Mouse (Mus musculus) MEL (cell line): ENCODE data around the gene Cdk13. TPM values are rescaled to one million over a fixed set of nuclear protein-coding genes. Genes with fewer than 3 reads are reported as not detected.

Source experiments
- DNase-seq: peaks from one replicate; pipeline ENCODE4 v3.0.0; 2011; ENCODE audit warnings: low read depth, low spot score
- H3K27ac ChIP-seq: 2 replicates; pipeline ENCODE4 v1.5.1; 2012; ENCODE audit warnings: low read depth, mild to moderate bottlenecking, control low read depth, low read length, moderate library complexity; ENCODE audit not compliant: control insufficient read depth
- H3K27me3 ChIP-seq, 2 experiments: fragments of 150-350 bp in 1 of 2; sonication (generic) in 1 of 2; 2 replicates each; pipeline ENCODE4 v1.6.1; 2012; ENCODE audit warnings: low read length in 2 of 2, mild to moderate bottlenecking in 2 of 2, improper control_type of control experiment in 1 of 2, moderate library complexity in 1 of 2; ENCODE audit not compliant: insufficient read depth in 2 of 2, control insufficient read depth in 1 of 2
- H3K36me3 ChIP-seq, 2 experiments: 2 replicates each; pipeline ENCODE4 v1.6.1; 2012 to 2014; ENCODE audit warnings: low read length in 2 of 2, improper control_type of control experiment in 1 of 2, inconsistent platforms in 1 of 2, mild to moderate bottlenecking in 1 of 2; ENCODE audit not compliant: insufficient read depth in 2 of 2, control insufficient read depth in 1 of 2
- H3K4me1 ChIP-seq, 2 experiments: fragments of 150-350 bp in 1 of 2; sonication (generic) in 1 of 2; 2 replicates each; pipeline ENCODE4 v1.6.1; 2012; ENCODE audit warnings: low read length in 2 of 2, improper control_type of control experiment in 1 of 2, mild to moderate bottlenecking in 1 of 2; ENCODE audit not compliant: insufficient read depth in 2 of 2, control insufficient read depth in 1 of 2
- H3K4me3 ChIP-seq, 2 experiments: fragments of 150-350 bp in 1 of 2; sonication (generic) in 1 of 2; 2 replicates each; pipeline ENCODE4 v1.5.1; 2012; ENCODE audit warnings: low read depth in 2 of 2, low read length in 2 of 2, mild to moderate bottlenecking in 2 of 2, moderate library complexity in 2 of 2, control low read depth in 1 of 2, improper control_type of control experiment in 1 of 2; ENCODE audit not compliant: control insufficient read depth in 1 of 2, insufficient read depth in 1 of 2
- H3K79me2 ChIP-seq: 2 replicates; pipeline ENCODE4 v1.6.1; 2012; ENCODE audit warnings: mild to moderate bottlenecking, low read length, moderate library complexity; ENCODE audit not compliant: control insufficient read depth, poor library complexity, insufficient read depth
- H3K9ac ChIP-seq: 2 replicates; pipeline ENCODE4 v1.6.1; 2012; ENCODE audit warnings: low read depth, mild to moderate bottlenecking, control low read depth, low read length, moderate library complexity; ENCODE audit not compliant: control insufficient read depth, poor library complexity, severe bottlenecking
- H3K9me3 ChIP-seq: fragments of 150-350 bp; sonication (generic); replicated peaks from 2 replicates; pipeline ENCODE4 v1.6.1; 2012; ENCODE audit warnings: mild to moderate bottlenecking, low read length, improper control_type of control experiment, moderate library complexity; ENCODE audit not compliant: insufficient read depth
- BHLHE40 ChIP-seq: IDR thresholded peaks from 2 replicates; pipeline ENCODE4 v1.6.1; 2012; ENCODE audit warnings: low read depth, mild to moderate bottlenecking, inconsistent platforms, low read length, improper control_type of control experiment, borderline replicate concordance
- CHD1 ChIP-seq: IDR thresholded peaks from 2 replicates; pipeline ENCODE4 v1.6.1; 2012; ENCODE audit warnings: low read depth, mild to moderate bottlenecking, inconsistent platforms, low read length, improper control_type of control experiment
- CHD2 ChIP-seq: IDR thresholded peaks from 2 replicates; pipeline ENCODE4 v1.6.1; 2011; ENCODE audit warnings: low read length, improper control_type of control experiment
- CTCF ChIP-seq, 3 experiments: IDR thresholded peaks in 2 of 3; conservative IDR thresholded peaks in 1 of 3; 2 replicates each; pipeline ENCODE4 v1.5.1; 2011 to 2012; ENCODE audit warnings: low read length in 3 of 3, low read depth in 2 of 3, mild to moderate bottlenecking in 2 of 3, improper control_type of control experiment in 1 of 3, inconsistent platforms in 1 of 3, mixed read lengths in 1 of 3, moderate library complexity in 1 of 3; ENCODE audit not compliant: control insufficient read depth in 1 of 3, insufficient read depth in 1 of 3, poor library complexity in 1 of 3, severe bottlenecking in 1 of 3
- ELF1 ChIP-seq: IDR thresholded peaks from 2 replicates; pipeline ENCODE4 v1.6.1; 2014; ENCODE audit warnings: low read depth, mild to moderate bottlenecking, inconsistent platforms, low read length, improper control_type of control experiment, moderate library complexity
- EP300 ChIP-seq, 2 experiments: IDR thresholded peaks; 2 replicates each; pipeline ENCODE4 v1.6.1; 2011; ENCODE audit warnings: improper control_type of control experiment in 2 of 2, low read length in 2 of 2, low read depth in 1 of 2, mild to moderate bottlenecking in 1 of 2
- MYC ChIP-seq: IDR thresholded peaks from 2 replicates; pipeline ENCODE4 v1.6.1; 2011; ENCODE audit warnings: low read depth, mild to moderate bottlenecking, low read length, improper control_type of control experiment, moderate library complexity
- NELFE ChIP-seq: IDR thresholded peaks from 2 replicates; pipeline ENCODE4 v1.6.1; 2011; ENCODE audit warnings: low read depth, low read length, improper control_type of control experiment
- POLR2AphosphoS2 ChIP-seq: IDR thresholded peaks from 2 replicates; pipeline ENCODE4 v1.6.1; 2011; ENCODE audit warnings: low read length, improper control_type of control experiment
- RCOR1 ChIP-seq: IDR thresholded peaks from 2 replicates; pipeline ENCODE4 v1.6.1; 2012; ENCODE audit warnings: low read depth, mild to moderate bottlenecking, inconsistent platforms, low read length, improper control_type of control experiment
- SIN3A ChIP-seq: IDR thresholded peaks from 2 replicates; pipeline ENCODE4 v1.6.1; 2012; ENCODE audit warnings: low read length, improper control_type of control experiment, inconsistent platforms
- TAL1 ChIP-seq: IDR thresholded peaks from 2 replicates; pipeline ENCODE4 v1.6.1; 2012; ENCODE audit warnings: mild to moderate bottlenecking, inconsistent platforms, low read length, moderate library complexity, mixed read lengths
- TBP ChIP-seq: IDR thresholded peaks from 2 replicates; pipeline ENCODE4 v1.8.0; 2011; ENCODE audit warnings: low read depth, low read length, improper control_type of control experiment
- TCF12 ChIP-seq: IDR thresholded peaks from 2 replicates; pipeline ENCODE4 v1.6.1; 2014; ENCODE audit warnings: low read depth, mild to moderate bottlenecking, inconsistent platforms, low read length, improper control_type of control experiment, moderate library complexity
- UBTF ChIP-seq: IDR thresholded peaks from 2 replicates; pipeline ENCODE4 v1.6.1; 2012; ENCODE audit warnings: low read depth, mild to moderate bottlenecking, inconsistent platforms, low read length, improper control_type of control experiment, moderate library complexity, borderline replicate concordance; ENCODE audit not compliant: insufficient read depth
- ZC3H11A ChIP-seq: IDR thresholded peaks from 2 replicates; pipeline ENCODE4 v1.6.1; 2012; ENCODE audit warnings: low read depth, mild to moderate bottlenecking, inconsistent platforms, low read length, improper control_type of control experiment
- ZKSCAN1 ChIP-seq: IDR thresholded peaks from 2 replicates; pipeline ENCODE4 v1.6.1; 2012; ENCODE audit warnings: low read depth, mild to moderate bottlenecking, inconsistent platforms, low read length, improper control_type of control experiment, moderate library complexity
- ZMIZ1 ChIP-seq: IDR thresholded peaks from 2 replicates; pipeline ENCODE4 v1.6.1; 2012; ENCODE audit warnings: low read depth, mild to moderate bottlenecking, inconsistent platforms, low read length, improper control_type of control experiment, moderate library complexity
- polyA plus RNA-seq, 2 experiments: library from polyadenylated mRNA; stranded (reverse) in 1 of 2; unstranded in 1 of 2; fragments of >175 nt in 1 of 2; fragments of >200 nt in 1 of 2; gene quantifications; 2 replicates each; pipeline versions ENCODE4 v1.2.1 to v1.2.4; 2012; ENCODE audit warnings: low replicate concordance in 2 of 2, low read depth in 1 of 2; ENCODE audit not compliant: insufficient read length in 2 of 2, insufficient read depth in 1 of 2, missing spikeins in 1 of 2
- total RNA-seq: library from RNA; depleted of rRNA; stranded (reverse); fragments of 300-350 nt; gene quantifications from 2 replicates; pipeline ENCODE4 v1.2.3, GENCODE M21; 2012

The Cdk13 gene
- total and polyA plus RNA-seq, 3 experiments, result 28.7 to 43.7 TPM; not detected in 1

DNA sequence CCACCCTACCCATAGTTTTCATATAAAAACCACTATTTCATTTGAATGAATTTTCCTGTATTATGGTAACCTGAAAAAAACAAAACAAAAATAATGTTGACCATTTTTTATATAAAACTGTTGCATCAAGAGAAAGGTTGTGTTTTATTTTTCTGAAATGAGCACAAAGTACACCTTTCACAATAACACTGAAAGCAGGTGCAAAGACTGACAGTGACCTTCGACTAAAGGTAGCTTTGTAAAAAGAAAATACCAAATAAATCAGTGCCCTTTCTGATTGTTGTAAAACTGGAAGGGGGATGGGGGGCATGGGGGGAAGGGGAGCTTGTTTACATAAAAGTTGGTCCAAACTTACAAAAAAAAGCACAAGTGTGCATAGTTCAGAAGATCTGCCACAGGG, 87.5 kb downstream of the Cdk13 start:
- H3K36me3 ChIP-seq, result peaks cover 0 to 18% of the 10 kb centered on the region in 2 experiments; a peak in 3 of 4 replicates
- H3K4me3 ChIP-seq, result no peak overlapping the region
- H3K4me1 ChIP-seq, result no peaks in the 10 kb centered on the region
- no peaks in the 10 kb centered on the region for H3K9me3 ChIP-seq
- H3K27ac ChIP-seq, result no peak overlapping the region
- DNase-seq, result no peak
- no peaks in the 10 kb centered on the region for H3K27me3 ChIP-seq
- H3K79me2 ChIP-seq, result no peaks in the 10 kb centered on the region
- no peak overlapping the region for H3K9ac ChIP-seq
- TF ChIP-seq CHD2 (no peak), SIN3A (no peak), RCOR1 (no peak), CTCF (IDR thresholded peaks at IDR 0.05 in 2 of 3, conservative IDR thresholded peaks at IDR 0.05 in 1 of 3; ENCODE audit: control insufficient read depth in 1 of 3, insufficient read depth in 1 of 3, low read depth in 2 of 3, low read length in 3 of 3, poor library complexity in 1 of 3, severe bottlenecking in 1 of 3) (no peak), NELFE (no peak), TCF12 (no peak), UBTF (no peak), EP300 (IDR thresholded peaks at IDR 0.05; ENCODE audit: low read depth in 1 of 2, low read length in 2 of 2) (no peak), POLR2AphosphoS2 (no peak), MYC (no peak), CHD1 (no peak), TBP (no peak)

DNA sequence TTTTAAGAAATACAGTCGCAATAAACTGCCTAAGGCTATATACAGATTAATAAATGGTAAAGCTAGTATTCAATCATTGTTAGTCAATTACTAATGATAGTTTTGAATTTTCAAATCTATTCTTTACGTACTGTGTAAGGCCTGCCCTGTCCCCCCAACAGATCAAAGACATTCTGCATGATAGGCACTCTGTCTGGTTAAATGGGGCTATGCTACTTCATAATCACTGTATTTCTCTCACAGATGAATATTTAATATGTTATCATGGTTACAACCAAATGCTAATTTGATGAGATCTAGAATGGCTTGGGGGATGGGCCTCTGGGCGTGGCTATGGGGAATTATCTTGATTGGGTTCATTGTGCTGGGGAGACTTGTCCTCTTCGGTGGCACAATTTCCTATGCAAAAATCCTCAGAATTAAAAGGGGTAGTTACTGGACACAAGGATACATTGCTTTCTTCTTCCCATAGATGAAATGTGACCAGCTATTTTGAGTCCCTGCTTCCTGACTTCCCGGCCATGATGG, 96.0 kb downstream of the Cdk13 start:
- Histone ChIP-seq H3K36me3 (peaks cover 0 to 5% of the 10 kb centered on the region in 2 experiments), H3K27me3 (no peaks in the 10 kb centered on the region), H3K4me3 (no peak overlapping the region), H3K9me3 (no peaks in the 10 kb centered on the region), H3K27ac (no peak overlapping the region), H3K9ac (no peak overlapping the region), H3K4me1 (peaks cover 0 to 2% of the 10 kb centered on the region in 2 experiments; a peak in 1 of 4 replicates), H3K79me2 (peaks cover 1% of the 10 kb centered on the region; the same call in 1 of the 2 replicates)
- no peak for DNase-seq
- no peak for TF ChIP-seq TAL1
- TF ChIP-seq BHLHE40, result no peak
- TF ChIP-seq ZC3H11A, result no peak
- no peak for TF ChIP-seq EP300 (IDR thresholded peaks at IDR 0.05; ENCODE audit: low read depth in 1 of 2, low read length in 2 of 2)
- no peak for TF ChIP-seq ELF1
- no peak for TF ChIP-seq ZKSCAN1
- TF ChIP-seq ZMIZ1, result no peak
